Mouse (Mus musculus) CH12.LX (cell line): ENCODE data around the gene Sptbn1.

Experiments used
- CTCF ChIP-seq, 2 experiments: IDR thresholded peaks in 1 of 2; conservative IDR thresholded peaks in 1 of 2; 2 replicates each; pipeline ENCODE4 v1.5.1; 2011 to 2012; ENCODE audit warnings: low read depth in 2 of 2, low read length in 2 of 2, improper control_type of control experiment in 1 of 2, inconsistent platforms in 1 of 2, mild to moderate bottlenecking in 1 of 2, moderate library complexity in 1 of 2
- HCFC1 ChIP-seq: IDR thresholded peaks from 2 replicates; pipeline ENCODE4 v1.6.1; 2012; ENCODE audit warnings: low read depth, mild to moderate bottlenecking, inconsistent platforms, low read length, improper control_type of control experiment
- JUN ChIP-seq: IDR thresholded peaks from 2 replicates; pipeline ENCODE4 v1.6.1; 2011; ENCODE audit warnings: low read depth, mild to moderate bottlenecking, low read length, improper control_type of control experiment, moderate library complexity; ENCODE audit not compliant: insufficient read depth
- JUND ChIP-seq: conservative IDR thresholded peaks from 2 replicates; pipeline ENCODE4 v1.6.1; 2011; ENCODE audit warnings: low read depth, low read length, improper control_type of control experiment
- POLR2A ChIP-seq: IDR thresholded peaks from 2 replicates; pipeline ENCODE4 v1.6.1; 2011; ENCODE audit warnings: low read depth, mild to moderate bottlenecking, improper control_type of control experiment, low read length

- no peak for TF ChIP-seq POLR2A
- TF ChIP-seq CTCF (conservative IDR thresholded peaks at IDR 0.05 in 1 of 2, IDR thresholded peaks at IDR 0.05 in 1 of 2; ENCODE audit: low read depth in 2 of 2, low read length in 2 of 2), result no peak
- no peak for TF ChIP-seq HCFC1
- no peak for TF ChIP-seq JUN
- no peak for TF ChIP-seq JUND
These were observed 21.8 kb upstream of the Sptbn1 start for GRCm38 (mm10) chr11:30289470-30290431.
